Mouse (Mus musculus) gastrocnemius, adult 8-10 months (tissue): ENCODE measurements around the gene Ugt1a10. TPM values are rescaled to one million over a fixed set of nuclear protein-coding genes. Genes with fewer than 3 reads are reported as not detected.
"Not testable (repeated sequence)": the region's sequence is repeated elsewhere in the genome, so short reads cannot be mapped to it uniquely, and the experiment has no call there.

Experiments used
- DNase-seq, 2 experiments: peaks; one replicate each; pipeline ENCODE4 v3.0.0; 2022; ENCODE audit warnings: low spot score in 2 of 2
- total RNA-seq, 4 experiments: library from RNA; stranded (reverse); gene quantifications; 2 replicates each; pipeline ENCODE4 v1.2.4; 2022

Gene Ugt1a10
- total RNA-seq: not detected

GRCm38 (mm10) chr1:88055088-88055487 lies at the start of gene Ugt1a10:
Gene Ugt1a10 (plus strand): TSS chr1:88055388.
- no peak for DNase-seq

GRCm38 (mm10) chr1:88007692-88008210 lies 47.4 kb upstream of the Ugt1a10 start:
- DNase-seq: no peak

GRCm38 (mm10) chr1:88008211-88008697 lies 46.9 kb upstream of the Ugt1a10 start, which contains the start of gene Usp40:
Gene Usp40 (minus strand): TSS chr1:88008551.
- peak; percentile 52 to 59 for DNase-seq

DNA sequence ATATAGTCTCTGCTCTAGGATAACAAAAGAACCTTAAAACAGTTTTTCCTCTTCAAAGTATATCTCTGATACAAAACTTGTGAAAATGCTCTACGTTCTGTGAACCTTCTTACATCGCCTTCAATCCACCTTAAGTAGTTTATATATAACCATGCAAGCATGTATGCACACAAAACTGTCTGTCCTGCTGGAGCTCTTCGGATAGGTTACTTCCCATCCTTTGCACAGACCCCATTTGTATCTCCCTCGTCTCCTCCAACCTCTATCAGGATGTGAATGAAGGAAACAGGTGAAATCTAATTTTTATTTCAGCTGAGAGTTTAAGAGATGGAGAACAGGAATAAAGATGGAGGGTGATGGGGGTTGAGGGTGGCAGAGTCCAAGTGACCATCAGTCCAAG lies 46.5 kb upstream of the Ugt1a10 start:
- DNase-seq: no peak

GRCm38 (mm10) chr1:88009521-88009920 lies 45.7 kb upstream of the Ugt1a10 start:
- DNase-seq: no peak

DNA sequence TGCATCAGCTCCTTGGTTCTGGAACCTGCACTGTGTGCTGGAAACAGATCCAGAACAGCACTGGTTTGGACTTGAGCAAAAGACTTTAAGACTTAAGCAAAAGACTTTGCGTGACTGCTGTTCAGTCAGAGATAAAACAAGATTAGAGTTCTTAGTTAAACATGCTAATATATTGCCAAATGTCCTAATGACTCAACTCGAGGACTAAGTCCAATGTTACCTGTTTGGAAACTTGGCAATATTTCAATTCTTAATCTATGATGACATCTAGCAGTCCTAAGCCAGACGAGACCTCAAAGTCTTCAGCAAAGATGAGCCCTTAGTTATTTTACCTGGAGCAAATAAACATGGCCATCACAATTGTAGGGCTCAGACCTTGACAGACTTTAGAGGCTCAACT lies 41.5 kb upstream of the Ugt1a10 start:
- DNase-seq: no peak

- no peak for DNase-seq
These were observed 41.0 kb upstream of the Ugt1a10 start for GRCm38 (mm10) chr1:88014194-88014593.

DNA sequence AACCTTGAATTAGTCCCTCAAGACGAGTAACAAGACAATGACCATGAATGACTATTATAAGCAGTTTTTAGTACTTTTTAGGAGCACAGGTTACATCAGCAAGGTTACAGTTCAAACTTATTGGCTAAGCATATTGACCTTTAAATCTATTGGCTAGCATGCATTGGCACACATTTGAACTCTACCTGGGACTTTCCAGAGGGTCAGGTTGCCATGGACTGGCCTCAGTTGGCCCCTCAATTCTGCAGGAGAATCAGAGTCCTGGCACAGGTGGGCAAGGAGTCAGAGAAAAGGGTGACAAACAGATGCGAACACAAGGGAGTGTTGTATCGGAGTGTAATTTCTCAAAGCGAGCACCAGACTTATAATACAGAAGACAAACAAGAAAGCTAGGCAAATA lies 40.5 kb upstream of the Ugt1a10 start:
- no peak for DNase-seq

DNA sequence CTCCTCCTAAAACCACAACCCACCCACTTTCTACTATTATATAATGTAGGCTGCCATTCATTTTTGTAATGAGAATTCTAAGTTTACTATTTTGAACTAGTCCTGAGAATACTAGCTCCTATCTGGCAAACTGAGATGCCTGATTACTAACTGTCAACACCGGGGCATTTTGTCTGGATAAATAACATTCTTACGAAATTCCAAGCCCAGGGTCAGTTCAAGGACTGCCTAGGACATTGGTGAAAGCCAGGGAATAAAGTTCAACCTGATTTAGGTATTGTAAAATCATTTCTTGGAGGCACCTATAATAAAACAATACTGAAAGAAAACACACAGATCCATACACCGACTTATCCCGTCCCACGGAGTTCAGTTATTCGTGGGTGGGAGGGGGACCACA lies 39.8 kb upstream of the Ugt1a10 start:
- no peak for DNase-seq

DNA sequence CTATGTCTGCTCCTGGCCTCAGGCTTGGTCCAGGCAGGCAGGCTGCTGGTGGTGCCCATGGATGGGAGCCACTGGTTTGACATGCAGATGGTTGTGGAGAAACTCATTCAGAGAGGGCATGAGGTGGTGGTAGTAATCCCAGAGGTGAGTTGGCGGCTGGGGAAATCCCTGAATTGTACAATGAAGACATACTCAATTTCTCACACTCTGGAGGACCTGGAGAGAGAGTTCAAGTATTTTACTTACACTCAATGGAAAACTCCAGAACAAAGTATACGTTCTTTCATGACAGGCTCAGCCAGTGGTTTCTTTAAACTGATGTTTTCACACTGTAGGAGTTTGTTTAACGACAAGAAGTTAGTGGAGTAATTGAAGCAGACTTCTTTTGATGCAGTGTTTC lies 29.9 kb upstream of the Ugt1a10 start:
- not testable (repeated sequence) for DNase-seq

DNA sequence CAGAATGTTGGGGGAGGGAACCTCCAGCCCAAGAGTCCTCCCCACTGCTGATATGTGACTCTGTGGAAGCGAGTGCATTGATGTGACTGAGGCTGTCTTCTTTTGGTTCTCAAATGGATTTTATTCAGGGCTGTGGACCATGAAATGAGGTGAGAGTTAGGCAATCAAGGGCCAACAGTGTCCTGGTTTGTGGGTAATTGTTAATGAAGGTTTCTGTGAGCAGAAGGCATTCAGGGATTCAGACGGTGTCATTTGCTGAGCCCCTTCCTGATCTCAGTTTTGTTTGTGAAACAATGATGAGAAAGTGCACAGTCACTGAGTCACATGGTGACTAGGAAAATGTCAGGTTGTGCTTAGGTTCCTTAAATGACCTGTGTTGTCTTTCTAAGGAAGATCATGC lies 12.1 kb upstream of the Ugt1a10 start:
- DNase-seq: not testable (repeated sequence)

GRCm38 (mm10) chr1:88044832-88045437 lies 10.3 kb upstream of the Ugt1a10 start:
- DNase-seq: not testable (repeated sequence)

GRCm38 (mm10) chr1:88047408-88047807 lies 7.8 kb upstream of the Ugt1a10 start:
- not testable (repeated sequence) for DNase-seq

- not testable (repeated sequence) for DNase-seq
These were observed 11.4 kb downstream of the Ugt1a10 start for GRCm38 (mm10) chr1:88066472-88067102.

- no peak for DNase-seq
These were observed 15.3 kb downstream of the Ugt1a10 start, which contains the start of gene Ugt1a9 for GRCm38 (mm10) chr1:88070495-88070894. Gene Ugt1a9 (plus strand): TSS chr1:88070800.

DNA sequence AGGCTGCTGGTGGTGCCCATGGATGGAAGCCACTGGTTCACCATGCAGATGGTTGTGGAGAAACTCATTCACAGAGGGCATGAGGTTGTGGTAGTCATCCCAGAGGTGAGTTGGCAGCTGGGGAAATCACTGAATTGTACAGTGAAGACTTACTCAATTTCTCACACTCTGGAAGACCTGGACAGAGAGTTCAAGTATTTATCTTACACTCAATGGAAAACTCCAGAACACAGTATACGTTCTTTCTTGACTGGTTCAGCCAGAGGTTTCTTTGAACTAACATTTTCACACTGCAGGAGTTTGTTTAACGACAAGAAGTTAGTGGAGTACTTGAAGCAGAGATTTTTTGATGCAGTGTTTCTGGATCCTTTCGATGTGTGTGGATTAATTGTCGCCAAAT lies 15.7 kb downstream of the Ugt1a10 start:
- no peak for DNase-seq

GRCm38 (mm10) chr1:88074471-88074870 lies 19.3 kb downstream of the Ugt1a10 start:
- DNase-seq: no peak

- DNase-seq: no peak
These were observed 21.9 kb downstream of the Ugt1a10 start for GRCm38 (mm10) chr1:88077128-88077527.

DNA sequence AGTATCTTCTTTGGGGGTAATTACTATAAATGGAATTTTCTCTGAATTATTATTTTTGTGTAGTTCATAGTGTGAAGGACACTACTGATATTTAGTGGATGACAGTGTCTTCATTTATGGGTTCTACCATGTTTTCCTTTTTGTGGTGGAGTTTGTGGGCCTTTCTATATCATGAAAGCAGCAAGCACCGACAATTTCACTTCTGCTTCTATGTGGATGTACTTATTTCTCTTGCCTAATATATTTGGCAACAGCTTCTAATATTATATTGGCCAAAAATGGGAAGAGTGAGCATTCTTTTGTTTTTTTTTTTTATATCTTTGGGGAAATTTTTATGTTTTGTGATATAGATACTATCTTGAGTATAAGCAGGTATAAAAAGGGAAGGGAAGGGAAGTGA lies 26.5 kb downstream of the Ugt1a10 start:
- DNase-seq: no peak

DNA sequence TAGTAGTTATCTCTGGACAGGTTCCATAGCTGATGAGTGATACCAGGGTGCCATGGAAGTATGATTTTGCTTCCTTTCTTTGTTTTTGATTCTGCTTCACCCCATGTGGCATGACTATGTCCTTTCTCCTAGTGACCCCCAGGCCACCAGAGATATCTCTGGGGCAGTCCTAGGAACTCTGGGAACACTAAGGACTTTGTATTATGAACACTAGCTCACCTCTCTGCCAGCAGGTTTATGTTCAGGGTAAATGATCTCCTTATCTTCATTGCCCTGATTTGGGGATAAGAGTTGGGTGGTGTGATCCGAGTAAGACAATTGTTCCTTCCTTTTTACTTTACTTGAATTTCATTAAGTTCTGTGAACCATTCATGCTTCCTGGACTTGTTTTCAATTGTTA lies 30.9 kb downstream of the Ugt1a10 start:
- DNase-seq: no peak

DNA sequence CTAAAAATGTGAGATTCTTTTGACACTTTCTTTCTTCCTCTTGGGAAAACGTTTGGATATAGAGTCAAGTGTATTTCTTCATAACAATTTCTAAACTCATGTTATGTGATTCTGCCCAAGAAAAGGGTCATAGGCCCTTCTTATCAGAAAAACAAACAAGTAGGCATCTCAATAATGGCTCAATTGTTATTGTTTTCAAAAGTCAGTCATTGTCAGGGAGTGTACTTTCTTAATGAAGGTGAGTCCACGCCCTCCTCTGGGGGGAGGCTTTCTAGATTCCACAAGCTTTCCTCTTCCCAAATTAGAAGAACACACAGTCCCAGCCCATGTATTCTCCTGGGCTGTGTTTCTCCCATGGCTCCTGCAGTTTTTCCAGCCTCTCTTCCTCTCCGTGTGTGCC lies 32.3 kb downstream of the Ugt1a10 start, which contains the start of gene Ugt1a8:
TSS of gene Ugt1a8 (plus strand) at position 301 of the 400 bp plus-strand sequence.
- DNase-seq: no peak

DNA sequence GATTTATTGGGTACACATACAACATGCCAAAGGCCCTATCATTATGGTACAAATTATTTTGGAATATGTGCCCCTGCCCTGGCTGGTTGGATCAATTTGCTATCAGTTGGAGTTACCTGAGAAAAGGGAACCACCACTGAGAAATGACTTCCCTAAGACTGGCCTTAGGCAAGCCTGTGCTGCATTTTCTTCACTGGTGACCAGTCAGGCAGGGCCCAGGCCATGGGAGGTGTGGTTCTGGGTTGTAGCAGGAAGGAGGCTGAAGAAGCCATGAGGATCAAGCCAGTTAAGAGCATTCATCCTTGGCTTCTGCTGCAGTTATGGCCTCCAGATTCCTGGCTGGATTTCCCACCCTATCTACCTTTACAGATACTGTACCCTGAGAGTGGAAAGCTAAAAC lies 37.2 kb downstream of the Ugt1a10 start:
- DNase-seq: no peak

DNA sequence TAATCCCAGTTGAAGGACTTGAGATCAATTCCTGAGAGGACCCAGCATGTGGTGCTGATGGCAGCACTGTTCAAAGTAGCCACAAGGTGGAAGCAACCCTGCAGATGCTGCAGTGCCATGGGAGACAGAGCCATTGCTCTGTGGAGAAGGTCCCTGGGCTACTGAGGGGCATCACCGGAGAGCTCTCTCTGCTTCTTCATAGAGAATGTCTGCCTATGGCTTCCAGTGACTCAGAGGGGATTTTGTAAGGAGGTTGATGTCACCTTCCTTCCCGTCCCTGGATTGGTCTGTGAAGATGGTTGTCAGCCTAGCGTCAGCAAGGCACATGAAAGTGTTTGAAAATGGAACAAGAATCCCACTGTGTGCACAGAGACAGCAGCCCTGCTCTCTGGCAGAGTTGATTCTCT lies 39.1 kb downstream of the Ugt1a10 start:
- DNase-seq: not testable (repeated sequence)
